Mouse (Mus musculus) heart, embryonic 11.5 days (tissue): ENCODE measurements around the gene Chst14. TPM values are rescaled to one million over a fixed set of nuclear protein-coding genes. Genes with fewer than 3 reads are reported as not detected.
A peak's percentile ranks its signal among the peaks of the same experiment; 100 is the strongest.

Experiments used
- ATAC-seq: fragments of 200-750 bp; cut with Nextera tagmentation; replicated peaks from 2 replicates; pipeline ENCODE4 v1.8.0; 2017; ENCODE audit warnings: moderate library complexity; ENCODE audit not compliant: insufficient number of reproducible peaks, low FRiP score, low TSS enrichment
- H3K27ac ChIP-seq: fragments of 300-500 bp; sonication (generic); 2 replicates; pipeline ENCODE4 v1.5.1; 2014; ENCODE audit warnings: mild to moderate bottlenecking, low read depth, low read length
- H3K27me3 ChIP-seq: fragments of 300-500 bp; sonication (generic); 2 replicates; pipeline ENCODE4 v1.6.1; 2014; ENCODE audit warnings: mild to moderate bottlenecking, low read length, mixed read lengths; ENCODE audit not compliant: control insufficient read depth, insufficient read depth
- H3K36me3 ChIP-seq: fragments of 300-500 bp; sonication (generic); 2 replicates; pipeline ENCODE4 v1.6.1; 2014; ENCODE audit warnings: mild to moderate bottlenecking, low read length, moderate library complexity, mixed read lengths; ENCODE audit not compliant: control insufficient read depth, insufficient read depth
- H3K4me1 ChIP-seq: fragments of 300-500 bp; sonication (generic); 2 replicates; pipeline ENCODE4 v1.6.1; 2014; ENCODE audit warnings: low read length; ENCODE audit not compliant: control insufficient read depth, insufficient read depth
- H3K4me2 ChIP-seq: fragments of 300-500 bp; sonication (generic); 2 replicates; pipeline ENCODE4 v1.6.1; 2014; ENCODE audit warnings: mild to moderate bottlenecking, moderate library complexity
- H3K4me3 ChIP-seq: fragments of 300-500 bp; sonication (generic); 2 replicates; pipeline ENCODE4 v1.5.1; 2014; ENCODE audit warnings: low read depth, low read length
- H3K9ac ChIP-seq: fragments of 300-500 bp; sonication (generic); 2 replicates; pipeline ENCODE4 v1.6.1; 2014; ENCODE audit warnings: mild to moderate bottlenecking, low read depth, low read length, moderate library complexity
- H3K9me3 ChIP-seq: fragments of 300-500 bp; sonication (generic); replicated peaks from 2 replicates; pipeline ENCODE4 v1.6.1; 2016; ENCODE audit warnings: low read length; ENCODE audit not compliant: control insufficient read depth
- WGBS: fragments of 180-500 bp; shearing (Covaris S2); extraction: QIAGEN DNeasy Blood & Tissue Kit; methylation state at CpG from one replicate; pipeline ENCODE4 v1.1.7; 2014; ENCODE audit not compliant: insufficient replicate concordance; 5-methylcytosine and 5-hydroxymethylcytosine counted together
- polyA plus RNA-seq: library from polyadenylated mRNA; unstranded; fragments of >200 nt; fragmentation: Nextera tagmentation; extraction: Ambion mirVana; gene quantifications from 2 replicates; pipeline ENCODE4 v1.2.1, GENCODE M21; 2014

The Chst14 gene
- polyA plus RNA-seq, 1 experiment from 2014 or later, result 19.6 TPM

DNA sequence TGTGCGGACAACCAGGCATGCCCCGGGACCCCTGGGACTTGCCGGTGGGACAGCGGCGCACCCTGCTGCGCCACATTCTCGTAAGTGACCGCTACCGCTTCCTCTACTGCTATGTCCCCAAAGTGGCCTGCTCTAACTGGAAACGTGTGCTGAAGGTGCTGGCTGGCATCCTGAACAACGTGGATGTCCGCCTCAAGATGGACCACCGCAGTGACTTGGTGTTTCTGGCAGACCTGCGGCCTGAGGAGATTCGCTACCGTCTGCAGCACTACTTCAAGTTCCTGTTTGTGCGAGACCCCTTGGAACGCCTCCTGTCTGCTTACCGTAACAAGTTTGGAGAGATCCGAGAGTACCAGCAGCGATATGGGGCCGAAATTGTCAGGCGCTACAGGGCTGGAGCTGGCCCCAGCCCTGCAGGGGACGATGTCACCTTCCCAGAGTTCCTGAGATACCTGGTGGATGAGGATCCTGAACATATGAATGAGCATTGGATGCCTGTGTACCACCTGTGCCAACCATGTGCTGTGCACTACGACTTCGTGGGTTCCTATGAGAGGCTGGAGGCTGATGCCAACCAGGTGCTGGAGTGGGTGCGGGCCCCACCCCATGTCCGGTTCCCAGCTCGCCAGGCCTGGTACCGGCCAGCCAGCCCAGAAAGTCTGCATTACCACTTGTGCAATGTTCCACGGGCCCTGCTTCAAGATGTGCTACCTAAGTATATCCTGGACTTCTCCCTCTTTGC, 873 bp downstream of the Chst14 start:
- H3K36me3 ChIP-seq, result no peaks in the 10 kb centered on the region
- H3K27ac ChIP-seq, result peak overlapping the region; percentile 70; the same call in 1 of the 2 replicates
- ATAC-seq, result no peak
- H3K4me1 ChIP-seq, result peaks cover 23% of the 10 kb centered on the region
- WGBS, result 26% methylated on average over 31 of the region's 31 CpGs
- H3K9ac ChIP-seq, result peak overlapping the region; percentile 88
- H3K4me3 ChIP-seq, result peak overlapping the region; percentile 74
- no peaks in the 10 kb centered on the region for H3K27me3 ChIP-seq
- no peaks in the 10 kb centered on the region for H3K9me3 ChIP-seq
- H3K4me2 ChIP-seq, result peak overlapping the region; percentile 97

GRCm38 (mm10) chr2:118941341-118941740, 15.0 kb downstream of the Chst14 start:
- H3K4me3 ChIP-seq, result no peak overlapping the region
- H3K4me1 ChIP-seq, result no peaks in the 10 kb centered on the region
- no peak overlapping the region for H3K9ac ChIP-seq
- H3K27me3 ChIP-seq, result no peaks in the 10 kb centered on the region
- no peak overlapping the region for H3K27ac ChIP-seq
- WGBS, result 79% methylated on average over 7 of the region's 7 CpGs
- H3K36me3 ChIP-seq, result no peaks in the 10 kb centered on the region
- no peaks in the 10 kb centered on the region for H3K9me3 ChIP-seq
- H3K4me2 ChIP-seq, result no peak overlapping the region
- ATAC-seq, result no peak

DNA sequence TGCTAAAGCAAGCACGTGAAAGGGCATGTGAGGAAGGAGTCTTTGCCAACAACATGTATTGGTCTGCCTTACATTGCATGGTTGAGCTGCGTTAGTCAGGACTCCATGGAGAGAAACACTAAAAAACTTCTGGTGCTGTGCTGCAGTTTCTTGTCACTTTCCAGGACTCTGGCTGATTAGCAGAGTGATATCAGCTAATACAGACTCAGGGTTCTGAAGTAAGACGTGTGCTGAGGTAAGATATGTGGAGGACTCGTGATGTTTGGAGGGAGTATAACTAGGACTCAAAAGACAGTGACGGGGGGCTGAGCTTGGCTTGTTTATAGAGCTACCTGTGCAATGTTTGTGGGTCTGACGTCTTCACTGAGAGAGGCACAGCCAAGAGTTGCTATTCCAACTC, 16.9 kb downstream of the Chst14 start:
- H3K27ac ChIP-seq, result no peak overlapping the region
- no peak overlapping the region for H3K4me3 ChIP-seq
- no peaks in the 10 kb centered on the region for H3K4me1 ChIP-seq
- ATAC-seq, result no peak
- H3K27me3 ChIP-seq, result no peaks in the 10 kb centered on the region
- no peak overlapping the region for H3K4me2 ChIP-seq
- H3K36me3 ChIP-seq, result no peaks in the 10 kb centered on the region
- no peaks in the 10 kb centered on the region for H3K9me3 ChIP-seq
- H3K9ac ChIP-seq, result no peak overlapping the region
- 84% methylated on average over 6 of the region's 6 CpGs for WGBS

DNA sequence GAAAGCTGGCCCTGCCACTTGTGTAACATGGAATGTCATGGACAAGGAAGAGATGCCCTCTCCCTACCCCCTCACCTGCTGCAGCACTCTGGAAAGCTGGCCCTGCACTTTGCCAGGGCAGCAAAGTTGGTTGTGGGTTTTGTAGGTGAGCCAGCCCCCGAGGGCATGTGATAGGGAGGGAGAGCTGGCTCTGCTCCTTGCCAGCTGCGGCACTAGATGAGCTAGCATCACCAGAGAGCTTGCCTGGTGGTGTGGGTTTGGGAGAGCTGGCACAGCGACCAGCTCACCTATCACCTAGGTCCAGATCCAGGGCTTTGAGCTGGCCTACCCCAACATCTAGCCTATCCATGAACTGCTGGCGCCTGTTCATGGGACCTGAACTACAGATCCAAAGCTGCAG, 22.5 kb downstream of the Chst14 start:
- no peak overlapping the region for H3K4me2 ChIP-seq
- no peaks in the 10 kb centered on the region for H3K4me1 ChIP-seq
- H3K9me3 ChIP-seq, result no peaks in the 10 kb centered on the region
- H3K9ac ChIP-seq, result no peak overlapping the region
- no peak overlapping the region for H3K27ac ChIP-seq
- no peaks in the 10 kb centered on the region for H3K36me3 ChIP-seq
- WGBS, result 78% methylated on average over 4 of the region's 4 CpGs
- no peaks in the 10 kb centered on the region for H3K27me3 ChIP-seq
- no peak for ATAC-seq
- no peak overlapping the region for H3K4me3 ChIP-seq

- no peaks in the 10 kb centered on the region for H3K9me3 ChIP-seq
- no peak overlapping the region for H3K4me3 ChIP-seq
- no peaks in the 10 kb centered on the region for H3K27me3 ChIP-seq
- no peaks in the 10 kb centered on the region for H3K36me3 ChIP-seq
- no peak overlapping the region for H3K27ac ChIP-seq
- H3K9ac ChIP-seq, result no peak overlapping the region
- no peak overlapping the region for H3K4me2 ChIP-seq
- H3K4me1 ChIP-seq, result no peaks in the 10 kb centered on the region
- ATAC-seq, result no peak
- 54% methylated on average over 3 of the region's 3 CpGs for WGBS
These were observed 23.4 kb downstream of the Chst14 start for GRCm38 (mm10) chr2:118949699-118950098.

- H3K4me3 ChIP-seq, result no peak overlapping the region
- 71% methylated on average over 5 of the region's 5 CpGs for WGBS
- no peaks in the 10 kb centered on the region for H3K36me3 ChIP-seq
- H3K4me2 ChIP-seq, result no peak overlapping the region
- no peaks in the 10 kb centered on the region for H3K27me3 ChIP-seq
- no peak overlapping the region for H3K9ac ChIP-seq
- H3K27ac ChIP-seq, result no peak overlapping the region
- ATAC-seq, result no peak
- no peaks in the 10 kb centered on the region for H3K9me3 ChIP-seq
- H3K4me1 ChIP-seq, result no peaks in the 10 kb centered on the region
These were observed 30.2 kb downstream of the Chst14 start for GRCm38 (mm10) chr2:118956497-118956896.

DNA sequence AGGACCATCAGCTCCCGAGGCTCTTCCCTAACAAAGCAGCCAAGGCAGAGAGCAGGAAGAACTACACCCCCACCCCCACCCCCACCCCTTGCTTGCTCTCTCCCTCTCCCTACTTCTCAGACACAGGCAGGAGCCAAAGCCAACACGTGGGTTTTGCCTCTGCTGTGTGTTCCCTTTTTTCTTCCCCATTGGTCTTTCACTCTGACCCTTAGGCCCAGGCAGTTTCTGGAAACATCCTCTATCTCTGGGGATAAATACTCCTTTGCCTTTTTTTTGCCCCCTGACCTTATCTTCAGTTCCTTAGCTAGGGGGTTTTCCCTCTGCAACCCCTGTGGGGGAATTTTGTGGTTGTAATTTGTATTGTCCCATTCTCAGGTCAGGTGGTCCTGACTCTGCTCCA, 33.3 kb downstream of the Chst14 start:
- 13% methylated on average over 2 of the region's 2 CpGs for WGBS
- H3K9me3 ChIP-seq, result no peaks in the 10 kb centered on the region
- no peak overlapping the region for H3K9ac ChIP-seq
- no peaks in the 10 kb centered on the region for H3K27me3 ChIP-seq
- H3K4me3 ChIP-seq, result no peak overlapping the region
- no peak overlapping the region for H3K4me2 ChIP-seq
- no peak for ATAC-seq
- no peaks in the 10 kb centered on the region; the same call in 1 of the 2 replicates for H3K4me1 ChIP-seq
- no peaks in the 10 kb centered on the region for H3K36me3 ChIP-seq
- no peak overlapping the region for H3K27ac ChIP-seq

- Histone ChIP-seq H3K4me1 (no peaks in the 10 kb centered on the region; the same call in 1 of the 2 replicates), H3K36me3 (no peaks in the 10 kb centered on the region), H3K9ac (no peak overlapping the region), H3K4me3 (no peak overlapping the region), H3K4me2 (no peak overlapping the region), H3K9me3 (no peaks in the 10 kb centered on the region), H3K27me3 (no peaks in the 10 kb centered on the region), H3K27ac (no peak overlapping the region)
- ATAC-seq, result no peak
- 71% methylated on average over 2 of the region's 2 CpGs for WGBS
These were observed 34.1 kb downstream of the Chst14 start for GRCm38 (mm10) chr2:118960413-118960812.

- no peak overlapping the region for H3K4me3 ChIP-seq
- H3K4me2 ChIP-seq, result no peak overlapping the region
- no peak overlapping the region for H3K9ac ChIP-seq
- no peaks in the 10 kb centered on the region; the same call in 1 of the 2 replicates for H3K4me1 ChIP-seq
- H3K27me3 ChIP-seq, result no peaks in the 10 kb centered on the region
- ATAC-seq, result no peak
- H3K36me3 ChIP-seq, result no peaks in the 10 kb centered on the region
- no peaks in the 10 kb centered on the region for H3K9me3 ChIP-seq
- WGBS, result 41% methylated on average over 2 of the region's 2 CpGs
- no peak overlapping the region for H3K27ac ChIP-seq
These were observed 35.2 kb downstream of the Chst14 start for GRCm38 (mm10) chr2:118961546-118961945.
